Mouse (Mus musculus) heart, adult 9 months (tissue): ENCODE results near the gene Plekhj1.
"Not testable (repeated sequence)": the region's sequence is repeated elsewhere in the genome, so short reads cannot be mapped to it uniquely, and the experiment has no call there.

Experiments used
- DNase-seq, 2 experiments: peaks; one replicate each; pipeline ENCODE4 v3.0.0; 2022; ENCODE audit warnings: low spot score in 2 of 2

Gene Plekhj1

GRCm38 (mm10) chr10:80798150-80799006, at the start of gene Plekhj1, which contains the start of gene Sf3a2:
TSS of gene Plekhj1 (minus strand) at chr10:80798626.
TSS of gene Sf3a2 (plus strand) at chr10:80798198.
- DNase-seq = peak; percentile 94 to 95

GRCm38 (mm10) chr10:80845732-80846131, 47.3 kb upstream of the Plekhj1 start:
- no peak for DNase-seq

- DNase-seq = no peak
Observed at GRCm38 (mm10) chr10:80845055-80845693, 46.7 kb upstream of the Plekhj1 start.

- no peak for DNase-seq
Observed at GRCm38 (mm10) chr10:80843931-80844547, 45.6 kb upstream of the Plekhj1 start, which contains the start of gene Lingo3. TSS of gene Lingo3 (minus strand) at chr10:80844039.

GRCm38 (mm10) chr10:80843087-80843930, 44.9 kb upstream of the Plekhj1 start:
- no peak for DNase-seq

- DNase-seq = no peak
Observed at GRCm38 (mm10) chr10:80842334-80842733, 43.9 kb upstream of the Plekhj1 start.

GRCm38 (mm10) chr10:80841685-80842084, 43.3 kb upstream of the Plekhj1 start:
- no peak for DNase-seq

- no peak for DNase-seq
Observed at GRCm38 (mm10) chr10:80839848-80840247, 41.4 kb upstream of the Plekhj1 start.

- no peak for DNase-seq
Observed at GRCm38 (mm10) chr10:80838346-80838912, 40.0 kb upstream of the Plekhj1 start.

- peak; percentile 64 to 66 for DNase-seq
Observed at GRCm38 (mm10) chr10:80837827-80838226, 39.4 kb upstream of the Plekhj1 start.

GRCm38 (mm10) chr10:80836949-80837379, 38.5 kb upstream of the Plekhj1 start:
- DNase-seq = no peak

GRCm38 (mm10) chr10:80835617-80836016, 37.2 kb upstream of the Plekhj1 start:
- DNase-seq = no peak

- no peak for DNase-seq
Observed at GRCm38 (mm10) chr10:80832818-80833217, 34.4 kb upstream of the Plekhj1 start.

GRCm38 (mm10) chr10:80831136-80831535, 32.7 kb upstream of the Plekhj1 start:
- no peak for DNase-seq

- DNase-seq = no peak
Observed at GRCm38 (mm10) chr10:80829359-80830278, 31.2 kb upstream of the Plekhj1 start.

GRCm38 (mm10) chr10:80828587-80828986, 30.2 kb upstream of the Plekhj1 start:
- not testable (repeated sequence) for DNase-seq

- DNase-seq = no peak
Observed at GRCm38 (mm10) chr10:80827870-80828420, 29.5 kb upstream of the Plekhj1 start.

GRCm38 (mm10) chr10:80827063-80827869, 28.8 kb upstream of the Plekhj1 start:
- no peak for DNase-seq
